Mouse (Mus musculus) hematopoietic stem cell, adult 5-6 weeks (primary cell): ENCODE results near the gene Art2b. TPM values are rescaled to one million over a fixed set of nuclear protein-coding genes. Genes with fewer than 3 reads are reported as not detected.

Experiments used
- ATAC-seq, 2 experiments: fragments of 125-278 bp in 1 of 2; replicated peaks in 1 of 2; 2 replicates each; pipeline ENCODE4 v1.8.0; 2016 to 2017; ENCODE audit warnings: inconsistent platforms in 2 of 2, mild to moderate bottlenecking in 2 of 2, moderate number of reproducible peaks in 2 of 2, low read depth in 1 of 2, moderate TSS enrichment in 1 of 2; ENCODE audit not compliant: low FRiP score in 2 of 2, poor library complexity in 2 of 2, severe bottlenecking in 2 of 2, insufficient read depth in 1 of 2, low TSS enrichment in 1 of 2
- total RNA-seq: library from RNA; stranded (forward); fragments of 172-1452, 232-1000 nt; gene quantifications from 2 replicates; pipeline ENCODE4 v1.2.3, GENCODE M21; 2017

The Art2b gene
- total RNA-seq, 1 experiment from 2014 or later = 0.55 TPM

DNA sequence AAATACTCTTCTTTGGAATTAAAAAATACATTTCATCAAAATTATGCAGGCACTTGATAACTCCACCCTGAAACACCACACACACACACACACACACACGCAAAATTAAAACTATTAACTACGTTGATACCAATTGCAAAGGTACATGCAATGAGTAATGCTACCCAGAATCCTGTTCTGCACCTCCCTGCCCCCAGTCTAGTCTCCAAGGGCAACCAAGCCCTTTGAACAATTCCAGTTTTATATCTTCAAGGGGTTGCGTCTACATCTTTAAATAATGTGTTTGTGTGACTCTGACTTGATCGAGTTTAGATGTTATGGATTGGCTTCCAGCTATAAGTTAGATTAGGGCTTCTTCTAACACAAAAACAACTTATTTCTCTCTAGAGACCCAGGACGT is 49.9 kb downstream of the Art2b start:
- ATAC-seq = no peak

- ATAC-seq = no peak
These were observed 50.3 kb downstream of the Art2b start for GRCm38 (mm10) chr7:101535102-101535501.

GRCm38 (mm10) chr7:101534428-101534827 is 51.0 kb downstream of the Art2b start:
- no peak for ATAC-seq

Other genes starting within 250 kb of the Art2b start
- gene Arap1, start 237.5 kb downstream of the Art2b start, total RNA-seq = 117 and 135 TPM in 2 replicates
- gene Gm45837, start 174.7 kb downstream of the Art2b start, total RNA-seq = 12.1 and 21.0 TPM in 2 replicates
- gene Pde2a, start 163.9 kb downstream of the Art2b start, total RNA-seq = 2.4 TPM in 1 of 2 replicates, not detected in the other
- 20.1 and 21.3 TPM in 2 replicates for gene Clpb, start 78.0 kb upstream of the Art2b start, total RNA-seq
- gene Phox2a, start 232.7 kb upstream of the Art2b start, total RNA-seq = not detected in 2 replicates